16 mouse cellular contexts compared by ENCODE assay signal in genomic region chr15:101458361-101458930, GRCm38 (mm10). TPM values are rescaled to one million over a fixed set of nuclear protein-coding genes. Genes with fewer than 3 reads are reported as not detected.
DNase-seq lines count a peak whose midpoint lies in the region; ATAC-seq and TF ChIP-seq lines count a peak whose summit lies in the region.
"Had no signal": no experiment of that assay in that cellular context is flagged by ENCODE, and none has a peak within 500 bp of the region (broad histone marks: within the 10 kb centered on the region; RNA-seq: fewer than 3 reads in every experiment).

No protein-coding gene starts in this region.

- TF ChIP-seq POLR2A in brain, embryonic 14.5 days (IDR thresholded peaks at IDR 0.05; ENCODE audit: borderline replicate concordance, extremely low read depth, insufficient read depth, insufficient read length, poor library complexity, severe bottlenecking): no peak

- no peak overlapping the region for H3K27ac ChIP-seq in hindbrain, embryonic 13.5 days
- no peak overlapping the region for H3K27ac ChIP-seq in hindbrain, embryonic 11.5 days (ENCODE audit: low read depth, low read length)
- H3K27ac ChIP-seq: limb, embryonic 13.5 days; stomach, postnatal 0 days had no signal

- H3K4me3 ChIP-seq in hindbrain, embryonic 13.5 days: no peak overlapping the region
- no peak overlapping the region for H3K4me3 ChIP-seq in hindbrain, embryonic 11.5 days (ENCODE audit: low read depth, low read length)
- H3K4me3 ChIP-seq: limb, embryonic 13.5 days had no signal

- 0 out of 2 replicates have a peak overlapping the region, but pooled peaks have one; percentile 2 for H3K4me2 ChIP-seq in hindbrain, embryonic 13.5 days
- no peak overlapping the region for H3K4me2 ChIP-seq in hindbrain, embryonic 11.5 days (replicated peaks; ENCODE audit: low read depth, low read length)
- H3K4me2 ChIP-seq: limb, embryonic 13.5 days had no signal

- H3K9ac ChIP-seq in hindbrain, embryonic 13.5 days: no peak overlapping the region
- no peak overlapping the region for H3K9ac ChIP-seq in hindbrain, embryonic 11.5 days (ENCODE audit: low read depth, low read length)
- H3K9ac ChIP-seq: limb, embryonic 13.5 days had no signal

- peaks cover 13% of the 10 kb centered on the region for H3K4me1 ChIP-seq in hindbrain, embryonic 13.5 days (replicated peaks)
- 0 out of 2 replicates have a peak, but pooled peaks cover 3% of the 10 kb centered on the region for H3K4me1 ChIP-seq in hindbrain, embryonic 11.5 days (replicated peaks; ENCODE audit: control insufficient read depth, insufficient read depth, low read length)
- H3K4me1 ChIP-seq: limb, embryonic 13.5 days had no signal

- H3K9me3 ChIP-seq in hindbrain, embryonic 13.5 days: no peaks in the 10 kb centered on the region
- no peaks in the 10 kb centered on the region; the same call in 1 of the 2 replicates for H3K9me3 ChIP-seq in hindbrain, embryonic 11.5 days (ENCODE audit: control insufficient read depth, low read length)

- DNase-seq in cerebellum, postnatal 14 days: peak; percentile 22 to 42
- DNase-seq in cerebellum, postnatal 4 days (ENCODE audit: low spot score in 2 of 2): no peak
- DNase-seq in hindbrain, embryonic 11.5 days (ENCODE audit: low spot score): no peak
- peak; percentile 55 for DNase-seq in brain, embryonic 14.5 days (ENCODE audit: low read depth)
- peak; percentile 37 to 54 for DNase-seq in kidney, postnatal 36 days
- no peak for DNase-seq in lung, postnatal 25 days (ENCODE audit: low spot score)
- DNase-seq: layer of hippocampus, adult 9-11 months; right cerebral cortex, postnatal 25 days had no signal

- 0 out of 2 replicates have a peak, but pooled peaks cover 4% of the 10 kb centered on the region for H3K27me3 ChIP-seq in hindbrain, embryonic 13.5 days
- no peaks in the 10 kb centered on the region for H3K27me3 ChIP-seq in hindbrain, embryonic 11.5 days (ENCODE audit: control insufficient read depth, insufficient read depth, low read length)
- H3K27me3 ChIP-seq: limb, embryonic 13.5 days had no signal

- WGBS in hindbrain, embryonic 13.5 days: 42% methylated on average over 16 of the region's 16 CpGs
- whole genome bisulfite sequencing in hindbrain, embryonic 11.5 days: 49% methylated on average over 16 of the region's 16 CpGs

- ATAC-seq in hindbrain, embryonic 13.5 days (ENCODE audit: low FRiP score): no peak
- ATAC-seq in hindbrain, embryonic 11.5 days (ENCODE audit: low FRiP score): no peak
- ATAC-seq in inflammation-experienced regulatory T-cells, adult 6 months: no peak
- ATAC-seq: CD4-positive, CD25-positive, alpha-beta regulatory T cell, adult 4 months; lung, postnatal 0 days had no signal

- TF ChIP-seq CTCF in brain, embryonic 14.5 days (IDR thresholded peaks at IDR 0.05; ENCODE audit: borderline replicate concordance, extremely low read depth, insufficient read depth, insufficient read length): no peak

- no peaks in the 10 kb centered on the region for H3K36me3 ChIP-seq in hindbrain, embryonic 13.5 days
- H3K36me3 ChIP-seq in hindbrain, embryonic 11.5 days (ENCODE audit: control insufficient read depth, insufficient read depth, low read length): no peaks in the 10 kb centered on the region
- H3K36me3 ChIP-seq: limb, embryonic 13.5 days had no signal

RNA-seq across cellular contexts. Expression of gene Krt81, which starts 5.1 kb away (rescaled TPM):
- not detected in 2 replicates for polyA plus RNA-seq in hindbrain, embryonic 13.5 days (2015; fragmentation: Nextera tagmentation; extraction: Ambion mirVana)
- not detected in 2 replicates for polyA plus RNA-seq in hindbrain, embryonic 11.5 days (2014; fragmentation: Nextera tagmentation; extraction: Ambion mirVana)
- polyA plus RNA-seq in brain, embryonic 14.5 days (2012; rRNA removed): not detected in 2 replicates
- not detected for polyA plus RNA-seq in inflammation-experienced regulatory T-cells, adult 6 months (2017; shearing (Covaris generic))
- polyA plus RNA-seq: CD4-positive, CD25-positive, alpha-beta regulatory T cell, adult 4 months; cerebellum, adult 2 months; heart, embryonic 16.5 days; limb, embryonic 13.5 days; lung, postnatal 0 days; stomach, postnatal 0 days had no signal

RNA-seq across cellular contexts. Expression of gene Krt88, which starts 10.9 kb away (rescaled TPM):
- polyA plus RNA-seq in hindbrain, embryonic 13.5 days (2015; fragmentation: Nextera tagmentation; extraction: Ambion mirVana): not detected in 2 replicates
- polyA plus RNA-seq in hindbrain, embryonic 11.5 days (2014; fragmentation: Nextera tagmentation; extraction: Ambion mirVana): not detected in 2 replicates
- polyA plus RNA-seq in brain, embryonic 14.5 days (2012; rRNA removed): not detected in 2 replicates
- not detected for polyA plus RNA-seq in inflammation-experienced regulatory T-cells, adult 6 months (2017; shearing (Covaris generic))
- polyA plus RNA-seq: CD4-positive, CD25-positive, alpha-beta regulatory T cell, adult 4 months; cerebellum, adult 2 months; heart, embryonic 16.5 days; limb, embryonic 13.5 days; stomach, postnatal 0 days had no signal

RNA-seq across cellular contexts. Expression of gene Krt86, which starts 14.8 kb away (rescaled TPM):
- not detected in 2 replicates for polyA plus RNA-seq in hindbrain, embryonic 13.5 days (2015; fragmentation: Nextera tagmentation; extraction: Ambion mirVana)
- not detected in 2 replicates for polyA plus RNA-seq in hindbrain, embryonic 11.5 days (2014; fragmentation: Nextera tagmentation; extraction: Ambion mirVana)
- 0.08 TPM in 1 of 2 replicates, not detected in the other for polyA plus RNA-seq in brain, embryonic 14.5 days (2012; rRNA removed)
- polyA plus RNA-seq in inflammation-experienced regulatory T-cells, adult 6 months (2017; shearing (Covaris generic)): under 1 TPM in 1 of 3 experiments, not detected in 2; 0.21 TPM
- polyA plus RNA-seq: CD4-positive, CD25-positive, alpha-beta regulatory T cell, adult 4 months; cerebellum, adult 2 months; heart, embryonic 16.5 days; limb, embryonic 13.5 days; lung, postnatal 0 days; stomach, postnatal 0 days had no signal

RNA-seq across cellular contexts. Expression of gene Krt87, which starts 19.8 kb away (rescaled TPM):
- 0.19 and 0.23 TPM in 2 replicates for polyA plus RNA-seq in hindbrain, embryonic 13.5 days (2015; fragmentation: Nextera tagmentation; extraction: Ambion mirVana)
- 0.08 TPM in 1 of 2 replicates, not detected in the other for polyA plus RNA-seq in hindbrain, embryonic 11.5 days (2014; fragmentation: Nextera tagmentation; extraction: Ambion mirVana)
- 0.11 and 0.18 TPM in 2 replicates for polyA plus RNA-seq in brain, embryonic 14.5 days (2012; rRNA removed)
- polyA plus RNA-seq in inflammation-experienced regulatory T-cells, adult 6 months (2017; shearing (Covaris generic)): 1 to 10 TPM in 1 of 3 experiments, under 1 TPM in 2; 0.36 to 1.6 (median 0.87) TPM

RNA-seq across cellular contexts. Expression of gene Krt83, which starts 32.9 kb away (rescaled TPM):
- polyA plus RNA-seq in hindbrain, embryonic 13.5 days (2015; fragmentation: Nextera tagmentation; extraction: Ambion mirVana): not detected in 2 replicates
- polyA plus RNA-seq in hindbrain, embryonic 11.5 days (2014; fragmentation: Nextera tagmentation; extraction: Ambion mirVana): not detected in 2 replicates
- not detected in 2 replicates for polyA plus RNA-seq in brain, embryonic 14.5 days (2012; rRNA removed)
- polyA plus RNA-seq in inflammation-experienced regulatory T-cells, adult 6 months (2017; shearing (Covaris generic)): 10 to 100 TPM in 2 of 3 experiments, 1 to 10 TPM in 1; 5.2 to 26.1 (median 13.0) TPM
- polyA plus RNA-seq: cerebellum, adult 2 months; limb, embryonic 13.5 days; lung, postnatal 0 days had no signal

Comparison
In these comparisons a context has a peak if more than half of its experiments do, and no peak if none do; other contexts are left out.
1. DNase-seq: peak in cerebellum, postnatal 14 days (2 of 2), brain, embryonic 14.5 days (single experiment) and kidney, postnatal 36 days (2 of 2); none in cerebellum, postnatal 4 days (0 of 2), hindbrain, embryonic 11.5 days (single experiment) and lung, postnatal 25 days (single experiment).